Mouse (Mus musculus): Measurements from ENCODE around the gene Ptprj.

- TF ChIP-seq CTCF (conservative IDR thresholded peaks at IDR 0.05; ENCODE audit: low read length) (no peak), POU5F1 (IDR thresholded peaks at IDR 0.05; ENCODE audit: borderline replicate concordance, low read length) (no peak)
These were observed 53.9 kb downstream of the Ptprj start for GRCm38 (mm10) chr2:90526564-90526963.
